Mouse (Mus musculus): ENCODE results near the gene Slx4ip. TPM values are rescaled to one million over a fixed set of nuclear protein-coding genes. Genes with fewer than 3 reads are reported as not detected.

Gene Slx4ip
- polyA plus RNA-seq, 1 experiment, result 10.7 TPM

- Histone ChIP-seq H3K27me3 (ENCODE audit: control insufficient read depth, insufficient read depth, low read length, poor library complexity, severe bottlenecking) (no peaks in the 10 kb centered on the region), H3K27ac (ENCODE audit: insufficient read depth, low read length) (no peak overlapping the region), H3K36me3 (ENCODE audit: control insufficient read depth, insufficient read depth, low read length, poor library complexity, severe bottlenecking) (no peaks in the 10 kb centered on the region), H3K4me3 (ENCODE audit: low read depth, low read length) (no peak overlapping the region), H3K4me1 (ENCODE audit: control insufficient read depth, insufficient read depth, low read length) (no peaks in the 10 kb centered on the region), H3K9me3 (replicated peaks; ENCODE audit: control insufficient read depth, insufficient read depth, low read length, poor library complexity, severe bottlenecking) (no peaks in the 10 kb centered on the region), H3K9ac (ENCODE audit: low read depth, poor library complexity, severe bottlenecking) (no peak overlapping the region)
- TF ChIP-seq EP300 (IDR thresholded peaks at IDR 0.05; ENCODE audit: insufficient read depth, low read depth, low read length) (no peak), POLR2A (IDR thresholded peaks at IDR 0.05; ENCODE audit: insufficient read depth, low read length) (no peak), CTCF (IDR thresholded peaks at IDR 0.05; ENCODE audit: low read depth, low read length) (no peak)
These were observed 45.6 kb downstream of the Slx4ip start for GRCm38 (mm10) chr2:136936391-136937288.

GRCm38 (mm10) chr2:136938249-136938648 is 47.2 kb downstream of the Slx4ip start:
- Histone ChIP-seq H3K27me3 (ENCODE audit: control insufficient read depth, insufficient read depth, low read length, poor library complexity, severe bottlenecking) (no peaks in the 10 kb centered on the region), H3K9me3 (replicated peaks; ENCODE audit: control insufficient read depth, insufficient read depth, low read length, poor library complexity, severe bottlenecking) (no peaks in the 10 kb centered on the region), H3K36me3 (ENCODE audit: control insufficient read depth, insufficient read depth, low read length, poor library complexity, severe bottlenecking) (no peaks in the 10 kb centered on the region), H3K9ac (ENCODE audit: low read depth, poor library complexity, severe bottlenecking) (no peak overlapping the region), H3K4me3 (ENCODE audit: low read depth, low read length) (no peak overlapping the region), H3K27ac (ENCODE audit: insufficient read depth, low read length) (no peak overlapping the region), H3K4me1 (ENCODE audit: control insufficient read depth, insufficient read depth, low read length) (no peaks in the 10 kb centered on the region)
- TF ChIP-seq EP300 (IDR thresholded peaks at IDR 0.05; ENCODE audit: insufficient read depth, low read depth, low read length) (no peak), CTCF (IDR thresholded peaks at IDR 0.05; ENCODE audit: low read depth, low read length) (no peak), POLR2A (IDR thresholded peaks at IDR 0.05; ENCODE audit: insufficient read depth, low read length) (no peak)

DNA sequence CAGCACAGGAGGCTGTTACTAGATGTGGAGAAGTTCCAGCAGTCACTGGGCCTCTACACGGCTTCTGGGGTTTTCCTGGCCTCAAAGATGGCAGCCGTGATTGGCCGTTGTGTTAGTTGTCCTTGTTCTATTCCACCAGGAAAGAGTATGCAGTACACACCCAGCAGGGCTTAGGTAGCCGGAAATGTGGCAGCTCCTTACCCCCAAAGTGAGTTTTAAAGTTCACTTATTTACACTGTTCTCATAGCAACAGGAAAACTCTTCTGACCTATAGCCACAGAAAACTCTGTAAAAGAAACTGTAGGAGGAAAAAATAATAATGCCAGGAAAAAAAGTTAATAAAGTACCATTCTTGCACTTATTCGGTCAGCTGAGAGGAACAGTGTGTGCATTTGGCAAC is 55.3 kb downstream of the Slx4ip start:
- no peaks in the 10 kb centered on the region for H3K9me3 ChIP-seq (replicated peaks; ENCODE audit: control insufficient read depth, insufficient read depth, low read length, poor library complexity, severe bottlenecking)
- no peaks in the 10 kb centered on the region for H3K4me1 ChIP-seq (ENCODE audit: control insufficient read depth, insufficient read depth, low read length)
- H3K27me3 ChIP-seq (ENCODE audit: control insufficient read depth, insufficient read depth, low read length, poor library complexity, severe bottlenecking), result no peaks in the 10 kb centered on the region
- no peaks in the 10 kb centered on the region for H3K36me3 ChIP-seq (ENCODE audit: control insufficient read depth, insufficient read depth, low read length, poor library complexity, severe bottlenecking)
- H3K27ac ChIP-seq (ENCODE audit: insufficient read depth, low read length), result no peak overlapping the region
- H3K4me3 ChIP-seq (ENCODE audit: low read depth, low read length), result no peak overlapping the region
- H3K9ac ChIP-seq (ENCODE audit: low read depth, poor library complexity, severe bottlenecking), result no peak overlapping the region
- TF ChIP-seq CTCF (IDR thresholded peaks at IDR 0.05; ENCODE audit: low read depth, low read length) (no peak), POLR2A (IDR thresholded peaks at IDR 0.05; ENCODE audit: insufficient read depth, low read length) (no peak), EP300 (IDR thresholded peaks at IDR 0.05; ENCODE audit: insufficient read depth, low read depth, low read length) (no peak)

GRCm38 (mm10) chr2:136947500-136947899 is 56.5 kb downstream of the Slx4ip start:
- no peaks in the 10 kb centered on the region for H3K9me3 ChIP-seq (replicated peaks; ENCODE audit: control insufficient read depth, insufficient read depth, low read length, poor library complexity, severe bottlenecking)
- no peaks in the 10 kb centered on the region for H3K36me3 ChIP-seq (ENCODE audit: control insufficient read depth, insufficient read depth, low read length, poor library complexity, severe bottlenecking)
- TF ChIP-seq POLR2A (IDR thresholded peaks at IDR 0.05; ENCODE audit: insufficient read depth, low read length), result no peak
- no peak for TF ChIP-seq CTCF (IDR thresholded peaks at IDR 0.05; ENCODE audit: low read depth, low read length)
- H3K9ac ChIP-seq (ENCODE audit: low read depth, poor library complexity, severe bottlenecking), result no peak overlapping the region
- H3K4me3 ChIP-seq (ENCODE audit: low read depth, low read length), result no peak overlapping the region
- no peaks in the 10 kb centered on the region for H3K27me3 ChIP-seq (ENCODE audit: control insufficient read depth, insufficient read depth, low read length, poor library complexity, severe bottlenecking)
- no peaks in the 10 kb centered on the region for H3K4me1 ChIP-seq (ENCODE audit: control insufficient read depth, insufficient read depth, low read length)
- H3K27ac ChIP-seq (ENCODE audit: insufficient read depth, low read length), result no peak overlapping the region

DNA sequence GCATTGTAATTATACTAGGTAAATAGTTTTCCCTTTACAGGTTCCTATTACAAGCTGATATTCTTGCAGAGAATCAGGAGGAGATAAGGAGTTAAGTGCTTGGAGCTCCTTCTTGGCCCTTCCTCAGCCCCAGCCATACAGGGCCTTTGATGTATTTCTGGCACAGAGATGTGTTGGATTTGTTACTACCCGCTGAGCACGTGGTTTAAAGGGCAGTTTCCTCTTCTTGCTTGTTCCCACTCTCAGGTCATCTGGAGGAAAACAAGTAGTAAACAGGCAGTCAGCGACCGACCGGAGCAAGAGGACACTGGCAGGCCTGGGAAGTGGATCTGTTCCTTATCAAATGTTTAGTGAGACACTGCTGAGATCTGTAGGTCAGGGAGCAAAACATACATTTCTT is 56.9 kb downstream of the Slx4ip start:
- Histone ChIP-seq H3K27me3 (ENCODE audit: control insufficient read depth, insufficient read depth, low read length, poor library complexity, severe bottlenecking) (no peaks in the 10 kb centered on the region), H3K36me3 (ENCODE audit: control insufficient read depth, insufficient read depth, low read length, poor library complexity, severe bottlenecking) (no peaks in the 10 kb centered on the region), H3K27ac (ENCODE audit: insufficient read depth, low read length) (no peak overlapping the region), H3K4me3 (ENCODE audit: low read depth, low read length) (no peak overlapping the region), H3K9ac (ENCODE audit: low read depth, poor library complexity, severe bottlenecking) (no peak overlapping the region), H3K4me1 (ENCODE audit: control insufficient read depth, insufficient read depth, low read length) (no peaks in the 10 kb centered on the region), H3K9me3 (replicated peaks; ENCODE audit: control insufficient read depth, insufficient read depth, low read length, poor library complexity, severe bottlenecking) (no peaks in the 10 kb centered on the region)
- no peak for TF ChIP-seq POLR2A (IDR thresholded peaks at IDR 0.05; ENCODE audit: insufficient read depth, low read length)
- no peak for TF ChIP-seq EP300 (IDR thresholded peaks at IDR 0.05; ENCODE audit: insufficient read depth, low read depth, low read length)
- TF ChIP-seq CTCF (IDR thresholded peaks at IDR 0.05; ENCODE audit: low read depth, low read length), result no peak

DNA sequence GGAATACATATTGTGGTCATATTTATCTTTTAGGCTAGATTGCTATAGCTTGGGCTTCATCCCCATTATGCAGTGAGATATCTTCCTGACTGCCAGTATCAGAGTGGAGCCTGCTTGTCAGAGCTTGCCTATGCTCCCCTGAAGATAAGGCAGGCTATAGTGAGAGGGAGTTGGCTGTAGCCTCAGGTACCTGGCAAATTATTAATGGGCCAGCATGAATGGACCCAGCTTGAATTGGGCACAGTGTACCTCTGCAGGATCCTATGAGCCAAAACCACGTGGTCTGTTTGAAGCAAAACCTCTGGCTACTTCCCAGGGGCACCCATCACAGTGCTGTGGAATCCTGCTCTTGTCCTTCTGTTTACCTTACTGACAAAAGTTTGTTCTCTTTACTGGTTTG is 61.2 kb downstream of the Slx4ip start:
- no peak for TF ChIP-seq POLR2A (IDR thresholded peaks at IDR 0.05; ENCODE audit: insufficient read depth, low read length)
- H3K4me1 ChIP-seq (ENCODE audit: control insufficient read depth, insufficient read depth, low read length), result no peaks in the 10 kb centered on the region
- no peak overlapping the region for H3K9ac ChIP-seq (ENCODE audit: low read depth, poor library complexity, severe bottlenecking)
- no peaks in the 10 kb centered on the region for H3K9me3 ChIP-seq (replicated peaks; ENCODE audit: control insufficient read depth, insufficient read depth, low read length, poor library complexity, severe bottlenecking)
- H3K36me3 ChIP-seq (ENCODE audit: control insufficient read depth, insufficient read depth, low read length, poor library complexity, severe bottlenecking), result no peaks in the 10 kb centered on the region
- H3K27me3 ChIP-seq (ENCODE audit: control insufficient read depth, insufficient read depth, low read length, poor library complexity, severe bottlenecking), result no peaks in the 10 kb centered on the region
- no peak overlapping the region for H3K4me3 ChIP-seq (ENCODE audit: low read depth, low read length)
- H3K27ac ChIP-seq (ENCODE audit: insufficient read depth, low read length), result no peak overlapping the region
